Mouse (Mus musculus): Measurements from ENCODE around the gene Ccr4.

The Ccr4 gene

GRCm38 (mm10) chr9:114477019-114477418 is 27.7 kb downstream of the Ccr4 start:
- in situ Hi-C loops (cut with MboI, MseI) = loop anchor here (25.0 kb wide), 1 partner anchor 1685 kb away; no protein-coding TSS in a partner anchor

DNA sequence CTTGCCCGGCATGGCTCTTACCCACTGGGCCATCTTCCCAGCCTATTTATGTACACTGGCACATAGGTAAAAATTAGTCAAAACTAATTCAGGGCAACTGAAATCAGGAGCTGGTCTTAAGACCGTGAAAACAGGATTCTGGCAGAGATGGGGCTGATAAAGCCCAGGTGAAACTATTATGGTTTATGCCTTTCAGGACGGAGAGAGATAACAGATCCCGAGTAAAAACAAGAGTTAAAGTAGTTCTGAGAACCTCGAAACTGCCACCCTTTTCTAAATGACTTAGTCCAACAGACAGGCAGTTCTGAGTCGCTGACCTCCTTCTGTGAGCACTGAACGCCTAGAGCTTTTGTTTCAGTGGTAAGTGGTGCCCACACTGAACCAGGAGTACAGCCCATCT is 32.8 kb downstream of the Ccr4 start:
- in situ Hi-C loops (cut with MboI, MseI) = no loop called here

GRCm38 (mm10) chr9:114468701-114469100 is 36.0 kb downstream of the Ccr4 start:
- in situ Hi-C loops (cut with MboI, MseI) = loop anchor here (10.0 kb wide), 1 partner anchor 1136 kb away; no protein-coding TSS in a partner anchor

DNA sequence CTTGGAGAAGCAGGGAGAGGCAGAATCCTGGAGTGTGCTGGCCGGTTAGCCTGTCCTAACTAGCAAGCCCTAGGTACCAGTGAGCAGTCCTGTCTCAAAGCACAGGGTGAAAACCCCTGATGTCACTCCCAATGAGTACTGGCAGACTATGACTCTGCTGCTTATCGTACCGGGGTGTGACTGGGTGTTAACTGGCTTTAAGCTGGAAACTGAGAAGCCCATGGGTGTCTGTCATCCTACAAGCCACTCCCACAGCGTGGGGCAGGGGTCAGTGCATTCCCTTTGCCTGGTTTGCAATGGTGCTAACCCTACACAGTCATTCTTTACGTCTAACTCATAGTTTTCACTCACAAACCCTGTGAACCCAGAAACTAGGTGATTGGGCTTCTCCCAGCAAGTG is 36.5 kb downstream of the Ccr4 start:
- in situ Hi-C loops (cut with MboI, MseI) = loop anchor here (10.0 kb wide), 1 partner anchor 1137 kb away; no protein-coding TSS in a partner anchor

GRCm38 (mm10) chr9:114466871-114467270 is 37.8 kb downstream of the Ccr4 start:
- in situ Hi-C loops (cut with MboI, MseI) = loop anchor here (10.0 kb wide), 1 partner anchor 1138 kb away; no protein-coding TSS in a partner anchor

DNA sequence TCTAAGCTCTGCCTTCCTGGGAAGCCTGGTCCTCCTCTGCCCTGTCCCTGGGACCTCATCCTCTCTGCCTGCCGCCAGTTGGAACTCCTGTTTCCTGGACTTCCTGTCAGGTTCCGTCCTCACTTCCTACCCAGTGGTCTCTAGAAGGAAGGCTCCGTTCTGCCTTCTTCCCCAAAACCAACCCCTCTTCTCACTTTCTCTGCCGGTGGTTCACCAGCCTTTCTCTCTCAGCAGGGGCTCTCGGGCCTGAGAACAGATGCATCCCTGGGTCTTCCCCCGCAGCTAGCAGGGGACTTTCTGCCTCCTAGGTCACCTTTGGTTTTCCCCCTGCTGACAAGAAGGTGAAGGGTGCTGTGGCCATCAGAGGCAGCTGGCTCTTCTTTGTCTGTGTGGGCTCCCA is 39.3 kb downstream of the Ccr4 start:
- in situ Hi-C loops (cut with MboI, MseI) = loop anchor here (10.0 kb wide), 1 partner anchor 1139 kb away; no protein-coding TSS in a partner anchor

DNA sequence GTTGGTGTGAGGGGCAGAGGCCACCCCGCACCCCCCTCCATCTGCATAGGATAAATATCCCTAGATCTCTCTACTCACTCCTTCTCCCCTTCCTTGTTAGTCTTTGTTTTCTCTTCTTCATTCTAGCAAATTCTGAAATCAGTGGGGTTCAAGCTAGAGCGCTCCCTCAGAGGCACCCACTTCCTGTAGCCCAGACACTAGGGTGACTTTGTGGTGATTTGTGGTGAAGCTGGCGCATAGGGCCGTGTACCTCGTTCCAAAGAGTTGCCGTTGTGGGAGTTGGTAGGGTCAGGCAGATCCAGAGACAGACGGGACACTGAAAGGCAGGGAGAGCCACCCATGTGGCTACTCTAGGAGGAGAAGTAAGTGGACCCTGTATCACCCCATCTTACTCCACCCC is 42.1 kb downstream of the Ccr4 start:
- in situ Hi-C loops (cut with MboI, MseI) = loop anchor here (10.0 kb wide), 1 partner anchor 1142 kb away; no protein-coding TSS in a partner anchor

DNA sequence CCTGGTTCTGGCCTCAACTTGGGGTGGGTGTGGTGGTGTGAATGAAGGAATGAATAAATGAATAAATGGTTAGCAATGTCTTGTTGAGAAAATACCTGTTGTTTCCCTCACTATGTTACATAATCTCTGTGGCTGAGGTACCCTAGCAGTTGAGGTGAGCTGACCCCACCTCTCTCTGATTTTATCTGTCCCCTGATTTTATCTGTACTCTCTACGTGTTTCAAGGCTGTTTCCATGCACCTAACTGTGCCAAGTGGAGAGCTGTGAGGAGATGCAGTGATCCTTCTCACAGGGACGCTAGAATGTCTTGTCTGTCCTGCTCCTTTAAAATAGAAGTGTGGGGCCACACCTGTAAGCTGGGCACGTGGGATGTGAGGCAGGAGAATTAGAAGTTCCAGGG is 46.3 kb downstream of the Ccr4 start:
- in situ Hi-C loops (cut with MboI, MseI) = no loop called here

DNA sequence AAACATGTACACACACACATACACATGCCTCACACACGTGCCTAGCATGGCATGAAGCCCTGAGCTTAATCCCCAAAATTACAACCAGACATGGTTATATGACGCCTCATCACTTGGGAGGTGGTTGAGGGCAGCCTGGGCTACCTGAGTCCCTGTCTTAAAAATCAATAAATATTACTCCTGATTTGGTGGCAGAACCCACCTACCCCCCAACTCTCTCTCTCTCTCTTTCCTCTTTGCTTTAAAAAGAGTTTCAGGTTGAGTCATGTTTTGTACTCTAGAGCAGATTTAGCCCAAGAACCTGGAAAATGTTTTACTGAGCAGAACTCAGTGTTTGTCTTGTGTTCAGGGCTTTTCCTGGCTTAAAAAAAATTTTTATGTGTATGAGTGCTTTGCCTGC is 49.3 kb downstream of the Ccr4 start:
- in situ Hi-C loops (cut with MboI, MseI) = no loop called here

GRCm38 (mm10) chr9:114452418-114452817 is 52.3 kb downstream of the Ccr4 start:
- in situ Hi-C loops (cut with MboI, MseI) = no loop called here

DNA sequence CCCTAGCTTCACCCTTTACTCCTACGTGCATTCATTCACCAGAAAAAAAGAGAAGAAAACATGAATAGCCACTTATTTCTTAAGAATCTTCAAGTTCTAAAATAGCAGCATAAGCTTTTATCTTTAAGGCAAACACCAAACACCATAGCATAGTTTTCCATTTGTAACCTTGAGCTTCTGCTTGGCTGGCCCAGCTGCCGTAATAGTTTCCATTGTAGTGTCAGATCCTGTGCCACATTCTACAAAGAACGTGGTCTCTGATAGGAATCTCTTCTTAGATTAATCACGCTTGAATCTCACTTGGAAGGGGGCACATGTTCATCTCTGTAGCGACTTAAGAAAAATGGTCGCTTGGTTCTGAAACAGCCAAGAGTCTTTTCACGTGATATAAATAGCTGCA is 53.1 kb downstream of the Ccr4 start:
- in situ Hi-C loops (cut with MboI, MseI) = no loop called here

GRCm38 (mm10) chr9:114449120-114449754 is 55.5 kb downstream of the Ccr4 start:
- in situ Hi-C loops (cut with MboI, MseI) = no loop called here

GRCm38 (mm10) chr9:114448700-114449099 is 56.0 kb downstream of the Ccr4 start:
- in situ Hi-C loops (cut with MboI, MseI) = no loop called here

DNA sequence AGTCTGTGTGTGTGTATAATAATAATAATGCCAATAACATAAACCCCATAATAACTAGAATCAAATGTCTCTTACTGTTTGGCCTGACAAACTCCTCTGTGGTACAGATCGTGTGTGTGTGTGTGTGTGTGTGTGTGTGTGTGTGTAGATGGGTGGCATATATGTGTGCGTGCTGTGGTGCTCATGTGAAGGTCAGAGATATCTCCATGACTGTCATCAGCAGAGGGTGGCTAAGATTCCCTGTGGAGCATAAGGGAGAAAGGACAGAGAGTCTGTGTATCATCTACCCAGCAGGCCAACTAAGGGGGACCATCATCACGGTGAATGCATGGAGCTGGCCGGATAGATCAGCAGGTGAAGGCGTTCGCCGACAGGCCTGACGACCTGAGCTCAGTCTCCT is 57.8 kb downstream of the Ccr4 start:
- in situ Hi-C loops (cut with MboI, MseI) = no loop called here

DNA sequence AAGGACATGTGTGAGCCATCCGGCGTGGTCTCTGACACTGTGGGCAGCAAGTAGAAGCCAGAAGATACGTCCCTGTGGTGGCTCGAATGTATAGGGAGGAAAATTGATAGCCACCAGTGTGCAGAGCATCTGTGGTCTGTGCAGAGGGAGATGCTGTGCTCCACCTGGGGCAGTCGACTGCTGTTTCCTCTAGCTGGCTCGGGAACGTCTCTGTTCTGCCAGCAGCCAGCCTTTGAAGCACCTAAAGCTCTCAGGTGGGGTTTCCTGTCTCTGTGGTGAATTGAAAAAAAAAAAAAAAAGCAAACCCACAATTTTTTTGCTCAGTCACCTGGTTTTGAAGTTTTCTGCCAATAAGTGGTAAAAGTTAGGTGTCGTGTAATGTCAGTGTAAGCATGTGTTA is 61.4 kb downstream of the Ccr4 start:
- in situ Hi-C loops (cut with MboI, MseI) = no loop called here

DNA sequence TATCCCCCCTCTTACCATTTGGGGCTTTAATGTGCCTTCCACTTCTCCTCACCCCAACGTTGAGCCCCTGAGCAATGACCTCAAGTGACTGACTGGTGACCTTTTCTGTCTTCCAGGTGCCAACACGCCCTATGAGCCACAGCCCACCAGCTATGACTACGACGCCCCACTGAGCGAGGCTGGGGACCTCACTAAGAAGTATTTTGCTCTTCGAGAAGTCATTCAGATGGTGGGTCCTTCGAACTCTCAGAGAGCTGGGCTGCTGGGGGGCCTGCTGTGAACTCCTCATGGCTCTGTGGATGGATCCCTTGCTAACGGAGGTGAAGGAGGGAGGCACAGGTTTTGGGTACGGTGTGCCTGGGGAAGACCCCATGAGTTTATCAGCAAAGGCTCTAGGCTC is 61.8 kb downstream of the Ccr4 start:
- in situ Hi-C loops (cut with MboI, MseI) = no loop called here

GRCm38 (mm10) chr9:114442225-114442624 is 62.5 kb downstream of the Ccr4 start:
- in situ Hi-C loops (cut with MboI, MseI) = no loop called here

GRCm38 (mm10) chr9:114440548-114440947 is 64.2 kb downstream of the Ccr4 start:
- in situ Hi-C loops (cut with MboI, MseI) = no loop called here
